Mouse (Mus musculus) hindbrain, postnatal 0 days (tissue): ENCODE measurements around the gene Baiap2. TPM values are rescaled to one million over a fixed set of nuclear protein-coding genes. Genes with fewer than 3 reads are reported as not detected.

Experiments used
- ATAC-seq: fragments of 200-750 bp; cut with Nextera tagmentation; 2 replicates; pipeline ENCODE4 v1.8.0; 2017; ENCODE audit warnings: mild to moderate bottlenecking, moderate TSS enrichment, moderate library complexity
- DNase-seq: peaks from one replicate; pipeline ENCODE4 v3.0.0-alpha.2; 2015; ENCODE audit warnings: low spot score
- H3K27ac ChIP-seq: fragments of 300-500 bp; sonication (generic); 2 replicates; pipeline ENCODE4 v1.5.1; 2014; ENCODE audit warnings: mild to moderate bottlenecking
- H3K27me3 ChIP-seq: fragments of 300-500 bp; sonication (generic); 2 replicates; pipeline ENCODE4 v1.6.1; 2014; ENCODE audit warnings: low read length, mixed read lengths; ENCODE audit not compliant: insufficient read depth
- H3K36me3 ChIP-seq: fragments of 300-500 bp; sonication (generic); 2 replicates; pipeline ENCODE4 v1.6.1; 2014; ENCODE audit warnings: low read length, mixed read lengths; ENCODE audit not compliant: insufficient read depth
- H3K4me1 ChIP-seq: fragments of 300-500 bp; sonication (generic); 2 replicates; pipeline ENCODE4 v1.6.1; 2014; ENCODE audit warnings: antibody characterized with exemption, low read length, mixed read lengths; ENCODE audit not compliant: insufficient read depth
- H3K4me2 ChIP-seq: fragments of 300-500 bp; sonication (generic); 2 replicates; pipeline ENCODE4 v1.6.1; 2014; ENCODE audit warnings: low read depth, mild to moderate bottlenecking, low read length, moderate library complexity, mixed read lengths
- H3K4me3 ChIP-seq: fragments of 300-500 bp; sonication (generic); 2 replicates; pipeline ENCODE4 v1.5.1; 2014; ENCODE audit warnings: low read length
- H3K9ac ChIP-seq: fragments of 300-500 bp; sonication (generic); replicated peaks from 2 replicates; pipeline ENCODE4 v1.6.1; 2014; ENCODE audit warnings: mild to moderate bottlenecking, low read length, moderate library complexity, mixed read lengths
- H3K9me3 ChIP-seq: fragments of 300-500 bp; sonication (generic); 2 replicates; pipeline ENCODE4 v1.6.1; 2016; ENCODE audit warnings: low read length, mixed read lengths
- CTCF ChIP-seq: IDR thresholded peaks from 2 replicates; pipeline ENCODE4 v1.5.1; 2016; ENCODE audit warnings: antibody characterized with exemption, control low read depth, low read depth
- WGBS: fragments of 180-500 bp; shearing (Covaris S2); extraction: QIAGEN DNeasy Blood & Tissue Kit; methylation state at CpG from one replicate; pipeline ENCODE4 v1.1.7; 2014; 5-methylcytosine and 5-hydroxymethylcytosine counted together
- polyA plus RNA-seq: library from polyadenylated mRNA; unstranded; fragments of >200 nt; fragmentation: Nextera tagmentation; extraction: Ambion mirVana; gene quantifications from 2 replicates; pipeline ENCODE4 v1.2.1, GENCODE M21; 2015
- total RNA-seq: library from RNA; depleted of rRNA; stranded (reverse); fragments of >200 nt; gene quantifications from 2 replicates; pipeline ENCODE4 v1.2.3, GENCODE M21; 2014

Baiap2 gene
- total and polyA plus RNA-seq, 2 experiments from 2014 or later = 30.8 to 62.4 TPM

DNA sequence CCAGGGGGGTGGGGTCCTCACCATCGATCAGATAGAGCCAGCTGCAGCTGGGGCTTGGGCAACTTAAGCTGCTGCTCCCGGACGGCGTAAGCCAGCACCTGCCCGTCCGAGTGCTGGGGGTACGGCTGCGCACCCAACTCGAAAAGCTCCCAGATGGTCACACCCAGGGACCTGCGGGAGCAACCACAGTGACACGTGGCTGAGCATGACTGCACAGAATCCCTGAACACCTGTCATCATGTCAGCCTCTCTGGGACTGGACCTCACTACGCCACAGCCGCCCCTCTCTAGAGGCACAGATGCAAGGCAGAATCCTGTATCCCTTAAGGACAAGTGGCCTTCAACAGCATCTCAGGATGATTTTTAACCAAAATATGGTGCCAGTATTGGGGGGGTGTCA lies 70.1 kb downstream of the Baiap2 start:
- ATAC-seq (peak; percentile 1; the same call in 1 of the 2 replicates), DNase-seq (no peak)
- no peak overlapping the region for H3K9ac ChIP-seq
- TF ChIP-seq CTCF = no peak
- WGBS = 71% methylated on average over 13 of the region's 13 CpGs
- H3K9me3 ChIP-seq = no peaks in the 10 kb centered on the region
- H3K4me2 ChIP-seq = no peak overlapping the region
- H3K4me3 ChIP-seq = no peak overlapping the region
- peaks cover 14% of the 10 kb centered on the region; the same call in 1 of the 2 replicates for H3K36me3 ChIP-seq
- H3K27me3 ChIP-seq = no peaks in the 10 kb centered on the region
- 0 out of 2 replicates have a peak overlapping the region, but pooled peaks have one; percentile 45 for H3K27ac ChIP-seq
- no peaks in the 10 kb centered on the region for H3K4me1 ChIP-seq

DNA sequence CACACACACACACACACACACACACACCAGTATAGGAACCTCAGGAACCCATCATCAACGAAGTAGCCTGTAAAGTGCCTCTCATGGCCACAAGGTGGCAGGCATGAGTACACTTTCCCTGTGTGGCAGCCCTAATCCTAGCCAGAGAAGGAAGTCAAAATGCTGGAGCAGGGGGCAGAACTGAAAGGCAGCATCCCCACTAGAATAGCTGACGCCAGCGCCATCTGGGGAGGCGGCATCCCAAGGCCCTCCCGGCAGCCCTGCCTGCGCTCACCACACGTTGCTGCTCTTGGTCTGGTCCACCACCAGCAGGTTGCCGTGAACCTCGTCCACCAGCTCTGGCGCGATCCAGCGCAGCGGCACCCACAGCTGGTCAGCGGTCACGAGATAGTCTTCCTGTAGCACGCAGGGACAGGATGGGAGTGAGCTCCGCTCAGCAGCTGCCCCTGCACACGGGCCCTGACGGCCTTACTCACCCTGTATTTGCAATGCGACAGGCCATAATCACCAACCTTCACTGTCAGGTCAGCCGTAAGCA lies 70.7 kb downstream of the Baiap2 start:
- peak overlapping the region; percentile 62 for H3K27ac ChIP-seq
- WGBS = 15% methylated on average over 21 of the region's 21 CpGs
- ATAC-seq (peak; percentile 67), DNase-seq (peak; percentile 94)
- no peak overlapping the region for H3K9ac ChIP-seq
- H3K36me3 ChIP-seq = peaks cover 14% of the 10 kb centered on the region; the same call in 1 of the 2 replicates
- H3K9me3 ChIP-seq = no peaks in the 10 kb centered on the region
- H3K27me3 ChIP-seq = no peaks in the 10 kb centered on the region
- H3K4me2 ChIP-seq = peak overlapping the region; percentile 33
- TF ChIP-seq CTCF = peak; percentile 96
- H3K4me1 ChIP-seq = no peaks in the 10 kb centered on the region
- 0 out of 2 replicates have a peak overlapping the region, but pooled peaks have one; percentile 2 for H3K4me3 ChIP-seq

DNA sequence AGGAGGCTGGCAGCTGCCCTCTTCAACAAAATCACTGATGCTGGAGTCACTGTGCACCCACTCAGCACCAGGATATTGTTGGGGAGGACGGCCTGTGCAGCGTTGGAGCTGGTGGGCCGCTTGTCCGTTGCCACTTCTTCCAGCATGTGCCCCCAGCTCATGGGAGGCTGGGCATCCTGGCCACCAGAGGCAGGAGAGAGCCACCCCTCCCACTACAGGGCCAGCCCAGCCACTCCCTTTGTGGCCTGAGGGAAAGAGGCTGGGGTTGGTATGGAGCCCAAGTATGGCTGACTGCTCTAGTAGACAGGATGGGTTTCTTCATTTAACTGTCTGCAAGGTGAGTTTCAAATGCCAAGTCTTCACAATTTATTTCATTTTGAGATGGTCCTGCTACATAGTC lies 72.2 kb downstream of the Baiap2 start:
- 94% methylated on average over 4 of the region's 4 CpGs for WGBS
- no peaks in the 10 kb centered on the region for H3K27me3 ChIP-seq
- no peaks in the 10 kb centered on the region for H3K9me3 ChIP-seq
- H3K36me3 ChIP-seq = peaks cover 14% of the 10 kb centered on the region; the same call in 1 of the 2 replicates
- no peaks in the 10 kb centered on the region for H3K4me1 ChIP-seq
- no peak overlapping the region for H3K27ac ChIP-seq
- TF ChIP-seq CTCF = 0 out of 2 replicates have a peak, but pooled peaks have one; percentile 18
- DNase-seq = no peak
- H3K9ac ChIP-seq = no peak overlapping the region
- H3K4me2 ChIP-seq = no peak overlapping the region
- no peak overlapping the region for H3K4me3 ChIP-seq
- ATAC-seq = no peak

DNA sequence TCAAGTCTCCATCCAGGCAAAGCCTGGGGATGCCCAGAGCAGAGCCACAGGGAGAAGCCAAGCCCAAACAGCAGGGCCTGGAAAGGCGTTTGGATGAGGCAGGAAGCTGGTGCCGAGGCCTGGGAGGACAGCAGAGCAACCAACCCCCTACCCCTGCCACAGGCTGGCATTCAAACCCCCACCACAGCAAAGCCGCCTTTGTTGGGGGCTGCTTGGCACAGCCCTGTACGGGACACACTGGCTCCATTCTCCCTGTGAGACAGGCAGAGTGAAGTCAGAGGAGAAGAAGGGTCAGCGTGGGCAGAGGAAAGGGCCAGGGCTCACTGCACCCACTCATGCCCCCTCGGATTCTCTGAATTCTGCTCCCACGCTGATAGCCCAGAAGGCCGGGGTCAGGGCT lies 74.4 kb downstream of the Baiap2 start:
- Histone ChIP-seq H3K36me3 (peaks cover 9% of the 10 kb centered on the region; the same call in 1 of the 2 replicates), H3K4me3 (no peak overlapping the region), H3K4me1 (no peaks in the 10 kb centered on the region), H3K27ac (peak overlapping the region; percentile 45; the same call in 1 of the 2 replicates), H3K9me3 (no peaks in the 10 kb centered on the region), H3K4me2 (no peak overlapping the region), H3K27me3 (no peaks in the 10 kb centered on the region), H3K9ac (no peak overlapping the region)
- TF ChIP-seq CTCF = no peak
- WGBS = 73% methylated on average over 8 of the region's 8 CpGs
- ATAC-seq (peak; percentile 19; the same call in 1 of the 2 replicates), DNase-seq (peak; percentile 35)

DNA sequence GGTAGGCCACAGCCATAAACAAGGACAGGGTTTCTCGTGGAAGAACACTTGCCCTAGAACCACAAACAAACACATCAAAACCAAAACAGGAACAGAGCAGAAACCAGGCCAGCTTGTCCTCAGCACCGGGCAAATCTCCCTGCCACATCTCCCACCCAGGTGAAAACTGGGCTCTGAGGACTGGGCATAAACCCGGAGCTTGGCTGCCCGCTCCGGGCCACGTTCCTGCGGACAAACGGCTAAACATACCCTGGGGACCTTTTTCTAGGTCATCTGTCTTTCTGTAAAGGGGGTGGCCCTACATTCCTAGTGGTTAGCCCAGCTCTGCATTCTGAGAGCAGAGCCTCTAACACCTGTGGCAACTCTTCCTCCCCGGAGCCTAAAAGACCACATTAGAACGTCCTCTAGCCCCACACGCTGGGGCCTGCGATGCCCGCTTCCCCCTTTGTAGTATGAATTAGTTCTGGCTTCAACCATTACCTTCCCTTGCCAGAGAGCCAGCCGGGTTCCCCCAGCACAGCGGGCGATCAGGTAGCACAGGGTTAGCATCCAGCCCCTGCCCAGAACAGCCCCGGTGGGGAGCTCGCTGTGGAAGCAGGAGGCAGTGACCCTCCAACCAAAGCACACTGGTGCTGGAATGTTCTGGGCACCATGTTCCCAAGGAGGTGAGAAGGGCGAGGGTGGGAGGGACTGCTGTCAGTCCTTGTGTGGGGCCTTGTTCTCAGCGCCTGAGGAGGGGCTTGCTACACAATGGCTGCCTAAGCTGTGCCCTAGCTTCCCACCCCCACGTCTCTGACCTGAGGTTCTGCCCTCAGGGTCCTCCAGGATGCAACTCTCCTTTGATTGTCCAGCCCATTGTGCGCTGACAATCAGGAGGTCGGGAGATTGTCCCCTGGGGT lies 77.2 kb downstream of the Baiap2 start:
- peaks cover 13% of the 10 kb centered on the region for H3K4me1 ChIP-seq
- peaks cover 9% of the 10 kb centered on the region; the same call in 1 of the 2 replicates for H3K36me3 ChIP-seq
- no peak overlapping the region for H3K4me3 ChIP-seq
- H3K27ac ChIP-seq = peak overlapping the region; percentile 26; the same call in 1 of the 2 replicates
- no peaks in the 10 kb centered on the region for H3K27me3 ChIP-seq
- no peak for ATAC-seq
- no peak overlapping the region for H3K4me2 ChIP-seq
- H3K9ac ChIP-seq = no peak overlapping the region
- no peak for TF ChIP-seq CTCF
- WGBS = 37% methylated on average over 23 of the region's 23 CpGs
- no peaks in the 10 kb centered on the region for H3K9me3 ChIP-seq
- DNase-seq = no peak

DNA sequence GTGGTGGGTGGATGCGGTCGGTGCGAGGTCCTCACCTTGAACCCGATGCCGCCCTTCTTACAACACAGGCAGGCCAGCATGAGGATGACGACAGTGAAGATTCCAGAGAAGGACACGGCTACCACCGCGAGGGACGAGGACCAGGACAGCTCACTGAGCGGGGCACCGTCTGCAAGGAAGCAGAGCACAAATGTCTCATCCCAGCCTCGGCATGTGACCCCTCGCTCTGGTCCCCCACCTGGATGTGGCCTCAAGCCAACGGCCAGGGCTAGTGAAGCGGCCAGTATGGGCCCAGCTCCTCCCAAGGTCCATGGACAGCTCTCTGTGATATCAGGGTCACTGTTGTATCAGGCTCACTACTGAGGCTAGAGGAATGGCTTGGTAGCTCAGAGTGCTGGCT lies 78.8 kb downstream of the Baiap2 start:
- WGBS = 84% methylated on average over 16 of the region's 16 CpGs
- Histone ChIP-seq H3K27me3 (no peaks in the 10 kb centered on the region), H3K4me3 (no peak overlapping the region), H3K4me2 (no peak overlapping the region), H3K36me3 (no peaks in the 10 kb centered on the region; the same call in 1 of the 2 replicates), H3K9me3 (no peaks in the 10 kb centered on the region), H3K4me1 (peaks cover 13% of the 10 kb centered on the region), H3K9ac (no peak overlapping the region), H3K27ac (no peak overlapping the region)
- ATAC-seq (no peak), DNase-seq (no peak)
- no peak for TF ChIP-seq CTCF
